Mouse (Mus musculus): ENCODE data around the gene Atg2a. TPM values are rescaled to one million over a fixed set of nuclear protein-coding genes. Genes with fewer than 3 reads are reported as not detected.

Gene Atg2a
- polyA plus RNA-seq, 1 experiment, result 28.9 TPM

GRCm38 (mm10) chr19:6272053-6272452, 30.6 kb downstream of the Atg2a start:
- H3K27ac ChIP-seq (ENCODE audit: insufficient read depth, low read length), result no peak overlapping the region
- TF ChIP-seq POLR2A (IDR thresholded peaks at IDR 0.05; ENCODE audit: extremely low read depth, insufficient read depth, low read length) (no peak), CTCF (IDR thresholded peaks at IDR 0.05; ENCODE audit: extremely low read depth, insufficient read depth, low read length) (no peak)
- no peak overlapping the region for H3K4me3 ChIP-seq (ENCODE audit: insufficient read depth, low read length)
- H3K4me1 ChIP-seq (ENCODE audit: control insufficient read depth, insufficient read depth, low read length), result no peaks in the 10 kb centered on the region

- H3K4me3 ChIP-seq (ENCODE audit: insufficient read depth, low read length), result no peak overlapping the region
- no peak for TF ChIP-seq CTCF (IDR thresholded peaks at IDR 0.05; ENCODE audit: extremely low read depth, insufficient read depth, low read length)
- no peak for TF ChIP-seq POLR2A (IDR thresholded peaks at IDR 0.05; ENCODE audit: extremely low read depth, insufficient read depth, low read length)
- H3K27ac ChIP-seq (ENCODE audit: insufficient read depth, low read length), result no peak overlapping the region
- no peaks in the 10 kb centered on the region for H3K4me1 ChIP-seq (ENCODE audit: control insufficient read depth, insufficient read depth, low read length)
Observed at GRCm38 (mm10) chr19:6272738-6273137, 31.3 kb downstream of the Atg2a start.

DNA sequence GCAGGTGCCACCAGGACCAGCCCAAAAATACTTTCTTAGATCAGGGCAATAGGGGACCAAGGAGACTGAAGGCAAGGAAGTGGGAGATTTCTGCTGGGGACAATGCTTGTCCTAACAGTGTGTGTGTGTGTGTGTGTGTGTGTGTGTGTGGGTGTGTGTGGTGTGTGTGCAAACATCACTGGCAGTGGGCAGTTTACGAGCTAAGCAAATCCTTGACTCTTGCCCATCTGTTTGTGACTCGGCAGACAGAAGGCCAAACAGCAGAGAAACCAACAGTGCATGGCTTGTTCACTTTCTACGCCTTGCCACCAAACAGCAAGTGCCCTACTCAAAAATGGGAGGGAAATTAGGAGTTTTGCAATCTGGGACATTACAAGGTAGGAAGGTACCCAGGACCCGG, 32.1 kb downstream of the Atg2a start:
- no peak overlapping the region for H3K27ac ChIP-seq (ENCODE audit: insufficient read depth, low read length)

GRCm38 (mm10) chr19:6273998-6274608, 32.6 kb downstream of the Atg2a start:
- no peak overlapping the region for H3K27ac ChIP-seq (ENCODE audit: insufficient read depth, low read length)
- 0 out of 2 replicates have a peak, but pooled peaks cover 5% of the 10 kb centered on the region for H3K4me1 ChIP-seq (ENCODE audit: control insufficient read depth, insufficient read depth, low read length)
- H3K4me3 ChIP-seq (ENCODE audit: insufficient read depth, low read length), result no peak overlapping the region
- no peak for TF ChIP-seq CTCF (IDR thresholded peaks at IDR 0.05; ENCODE audit: extremely low read depth, insufficient read depth, low read length)
- TF ChIP-seq POLR2A (IDR thresholded peaks at IDR 0.05; ENCODE audit: extremely low read depth, insufficient read depth, low read length), result no peak

More for the DNA sequence above, 32.1 kb downstream of the Atg2a start:
- no peak overlapping the region for H3K4me3 ChIP-seq (ENCODE audit: insufficient read depth, low read length)
- TF ChIP-seq CTCF (IDR thresholded peaks at IDR 0.05; ENCODE audit: extremely low read depth, insufficient read depth, low read length) (no peak), POLR2A (IDR thresholded peaks at IDR 0.05; ENCODE audit: extremely low read depth, insufficient read depth, low read length) (no peak)
- 0 out of 2 replicates have a peak, but pooled peaks cover 2% of the 10 kb centered on the region for H3K4me1 ChIP-seq (ENCODE audit: control insufficient read depth, insufficient read depth, low read length)

DNA sequence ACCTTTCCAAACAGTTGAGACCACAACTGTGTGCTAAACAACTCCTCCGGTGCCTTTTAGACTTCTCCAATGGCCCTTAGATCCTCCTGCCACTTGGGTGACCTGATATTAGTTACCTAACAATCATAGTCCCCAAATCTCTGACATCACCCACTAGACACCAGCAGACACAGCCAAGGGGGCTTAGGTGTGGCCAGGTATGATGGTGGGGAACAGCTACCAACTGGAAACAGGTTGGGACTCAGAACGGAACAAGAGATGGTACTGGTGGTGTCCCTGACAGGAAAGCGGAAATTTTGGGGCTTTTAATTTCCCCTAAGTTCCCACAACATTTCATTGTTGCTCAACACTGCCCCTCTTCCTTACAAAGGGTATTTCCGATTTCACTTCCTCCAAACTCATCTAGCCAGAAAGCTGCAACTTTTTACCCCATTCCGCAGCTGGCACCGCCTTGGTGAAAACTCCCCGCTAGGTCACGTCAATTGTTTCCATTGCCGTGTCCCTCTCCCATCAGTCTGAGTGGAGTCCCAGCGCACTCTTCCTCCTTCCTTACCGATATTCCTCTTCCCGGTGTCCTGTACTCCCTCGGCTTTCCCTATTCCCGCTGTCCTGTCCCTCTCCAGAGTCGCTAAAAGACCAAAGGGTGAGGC, 34.4 kb downstream of the Atg2a start:
- H3K4me1 ChIP-seq (ENCODE audit: control insufficient read depth, insufficient read depth, low read length), result peaks cover 9% of the 10 kb centered on the region; the same call in 1 of the 2 replicates
- H3K27ac ChIP-seq (ENCODE audit: insufficient read depth, low read length), result no peak overlapping the region
- H3K4me3 ChIP-seq (ENCODE audit: insufficient read depth, low read length), result peak overlapping the region; percentile 83
- no peak for TF ChIP-seq CTCF (IDR thresholded peaks at IDR 0.05; ENCODE audit: extremely low read depth, insufficient read depth, low read length)
- no peak for TF ChIP-seq POLR2A (IDR thresholded peaks at IDR 0.05; ENCODE audit: extremely low read depth, insufficient read depth, low read length)

DNA sequence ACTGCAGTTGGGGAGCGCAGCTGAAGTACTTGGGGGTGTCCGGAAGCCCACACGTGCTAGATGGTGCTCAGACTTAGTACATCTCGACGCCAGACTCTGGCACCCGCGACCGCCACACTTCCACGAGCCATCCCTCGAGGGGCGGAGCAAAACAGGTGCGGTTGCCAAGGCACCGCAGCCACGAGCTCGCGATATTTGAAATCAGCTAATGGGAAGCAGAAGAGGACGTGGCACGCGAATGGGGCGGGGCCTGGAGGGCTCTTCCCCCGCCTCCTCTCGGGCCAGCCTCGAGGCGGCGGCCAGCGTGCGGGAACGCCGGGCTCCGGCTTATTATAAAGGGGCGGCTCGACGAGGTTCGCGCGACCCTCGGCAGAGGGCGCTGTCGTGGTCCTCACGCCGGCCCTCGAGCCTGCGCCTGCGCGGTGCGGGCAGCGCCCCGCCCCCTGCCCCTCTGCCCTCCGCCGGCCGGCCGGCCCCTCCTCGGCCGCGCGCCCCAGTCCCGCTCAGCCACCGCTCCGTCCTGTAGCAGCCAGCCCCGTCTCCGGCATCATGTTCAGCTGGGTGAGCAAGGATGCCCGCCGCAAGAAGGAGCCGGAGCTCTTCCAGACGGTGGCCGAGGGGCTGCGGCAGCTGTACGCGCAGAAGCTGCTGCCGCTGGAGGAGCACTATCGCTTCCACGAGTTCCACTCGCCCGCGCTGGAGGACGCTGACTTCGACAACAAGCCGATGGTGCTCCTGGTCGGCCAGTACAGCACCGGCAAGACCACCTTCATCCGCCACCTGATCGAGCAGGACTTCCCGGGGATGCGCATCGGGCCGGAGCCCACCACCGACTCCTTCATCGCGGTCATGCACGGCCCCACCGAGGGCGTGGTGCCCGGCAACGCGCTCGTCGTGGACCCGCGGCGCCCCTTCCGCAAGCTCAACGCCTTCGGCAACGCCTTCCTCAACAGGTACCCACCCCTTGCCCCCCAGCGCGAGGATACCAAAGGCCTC, 35.3 kb downstream of the Atg2a start, which contains the start of gene Ehd1:
Ehd1 (plus strand) TSS at position 300 of the 996 bp plus-strand sequence.
- Histone ChIP-seq H3K4me3 (ENCODE audit: insufficient read depth, low read length) (peak within 1 kb of the TSS; percentile 83), H3K4me1 (ENCODE audit: control insufficient read depth, insufficient read depth, low read length) (peaks cover 9% of the 10 kb centered on the region; the same call in 1 of the 2 replicates), H3K27ac (ENCODE audit: insufficient read depth, low read length) (0 out of 2 replicates have a peak within 1 kb of the TSS, but pooled peaks have one; percentile 45)
- TF ChIP-seq POLR2A (IDR thresholded peaks at IDR 0.05; ENCODE audit: extremely low read depth, insufficient read depth, low read length), result peak; percentile 50; the same call in 1 of the 2 replicates
- peak; percentile 40 for TF ChIP-seq CTCF (IDR thresholded peaks at IDR 0.05; ENCODE audit: extremely low read depth, insufficient read depth, low read length)

- H3K27ac ChIP-seq (ENCODE audit: insufficient read depth, low read length), result no peak overlapping the region
- peak overlapping the region; percentile 83 for H3K4me3 ChIP-seq (ENCODE audit: insufficient read depth, low read length)
- H3K4me1 ChIP-seq (ENCODE audit: control insufficient read depth, insufficient read depth, low read length), result peaks cover 9% of the 10 kb centered on the region; the same call in 1 of the 2 replicates
- TF ChIP-seq CTCF (IDR thresholded peaks at IDR 0.05; ENCODE audit: extremely low read depth, insufficient read depth, low read length) (no peak), POLR2A (IDR thresholded peaks at IDR 0.05; ENCODE audit: extremely low read depth, insufficient read depth, low read length) (no peak)
Observed at GRCm38 (mm10) chr19:6277661-6278438, 36.4 kb downstream of the Atg2a start.

GRCm38 (mm10) chr19:6278439-6279073, 37.1 kb downstream of the Atg2a start:
- peak overlapping the region; percentile 0; the same call in 1 of the 2 replicates for H3K27ac ChIP-seq (ENCODE audit: insufficient read depth, low read length)
- peaks cover 9% of the 10 kb centered on the region; the same call in 1 of the 2 replicates for H3K4me1 ChIP-seq (ENCODE audit: control insufficient read depth, insufficient read depth, low read length)
- H3K4me3 ChIP-seq (ENCODE audit: insufficient read depth, low read length), result peak overlapping the region; percentile 83
- TF ChIP-seq POLR2A (IDR thresholded peaks at IDR 0.05; ENCODE audit: extremely low read depth, insufficient read depth, low read length) (no peak), CTCF (IDR thresholded peaks at IDR 0.05; ENCODE audit: extremely low read depth, insufficient read depth, low read length) (no peak)
